Mouse (Mus musculus): ENCODE results near the gene Gtf2f1. TPM values are rescaled to one million over a fixed set of nuclear protein-coding genes. Genes with fewer than 3 reads are reported as not detected.

Gene Gtf2f1
- polyA plus RNA-seq, 1 experiment from 2014 or later, result 76.8 TPM

DNA sequence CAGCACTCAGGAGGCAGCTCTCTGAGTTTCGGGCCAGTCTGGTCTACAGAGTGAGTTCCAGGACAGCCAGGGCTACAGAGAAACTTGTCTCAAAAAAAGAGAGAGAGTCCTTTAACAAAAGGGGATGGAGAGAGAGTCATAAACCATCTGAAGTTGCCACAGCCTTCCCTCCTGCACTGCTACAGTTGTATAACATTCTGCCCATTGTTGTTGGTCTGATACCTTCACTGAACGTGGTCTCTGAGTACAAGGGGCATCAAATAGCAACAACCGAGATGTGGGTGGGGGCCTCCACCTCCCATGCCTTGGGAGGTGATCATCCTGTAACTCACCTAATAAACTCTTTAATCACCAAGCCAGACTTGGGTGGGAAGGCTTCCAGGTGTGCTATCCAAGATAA is 25.4 kb downstream of the Gtf2f1 start:
- no peak for ATAC-seq (replicated peaks)
- Histone ChIP-seq H3K27ac (no peak overlapping the region), H3K4me1 (0 out of 2 replicates have a peak, but pooled peaks cover 4% of the 10 kb centered on the region), H3K4me3 (no peak overlapping the region), H3K9me3 (no peaks in the 10 kb centered on the region), H3K27me3 (replicated peaks) (no peaks in the 10 kb centered on the region), H3K4me2 (no peak overlapping the region), H3K9ac (no peak overlapping the region), H3K36me3 (replicated peaks) (no peaks in the 10 kb centered on the region)
- WGBS, result 81% methylated on average over 3 of the region's 3 CpGs

DNA sequence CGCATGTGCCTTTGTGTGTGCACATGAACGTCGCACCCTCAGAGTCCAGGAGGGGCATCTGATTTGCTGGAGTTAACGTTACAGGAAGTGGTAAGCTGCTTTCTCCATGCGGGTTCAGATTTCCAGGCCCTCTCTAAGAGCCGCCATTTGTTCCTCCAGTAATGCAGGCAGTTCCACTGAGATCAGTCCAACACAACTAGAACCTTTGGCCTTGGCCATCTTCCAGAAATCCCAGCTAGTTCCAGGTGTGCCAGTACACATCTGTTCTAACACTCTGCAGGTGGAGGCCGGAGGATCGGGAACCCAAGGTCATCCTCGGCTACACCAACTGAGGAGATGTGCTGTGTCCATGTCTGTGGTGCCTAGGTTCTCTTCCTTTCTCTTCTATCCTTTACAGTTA is 26.2 kb downstream of the Gtf2f1 start:
- H3K9me3 ChIP-seq, result no peaks in the 10 kb centered on the region
- no peak overlapping the region for H3K27ac ChIP-seq
- no peak for ATAC-seq (replicated peaks)
- no peaks in the 10 kb centered on the region for H3K36me3 ChIP-seq (replicated peaks)
- 0 out of 2 replicates have a peak, but pooled peaks cover 4% of the 10 kb centered on the region for H3K4me1 ChIP-seq
- H3K4me3 ChIP-seq, result no peak overlapping the region
- no peak overlapping the region for H3K4me2 ChIP-seq
- WGBS, result 84% methylated on average over 9 of the region's 9 CpGs
- H3K9ac ChIP-seq, result no peak overlapping the region
- H3K27me3 ChIP-seq (replicated peaks), result no peaks in the 10 kb centered on the region

DNA sequence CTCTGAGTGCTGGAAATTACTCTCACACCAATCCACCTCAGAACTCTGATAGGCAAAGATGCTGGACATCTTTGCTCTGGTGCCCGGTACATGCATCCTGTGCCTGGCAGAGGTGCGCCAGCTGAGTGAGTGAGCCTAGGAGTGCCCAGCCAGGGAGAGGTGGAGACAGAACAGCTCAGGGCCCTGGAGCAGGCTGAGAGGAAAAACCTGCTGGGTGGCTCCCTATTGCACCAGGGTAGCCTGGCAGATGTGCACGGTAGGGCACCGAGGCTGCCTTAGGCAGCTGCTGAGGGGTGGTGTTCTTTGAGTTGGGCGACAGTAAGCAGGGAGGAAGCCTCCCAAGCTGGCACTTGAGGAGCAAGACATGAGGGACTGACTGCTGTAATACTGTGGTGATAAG is 29.1 kb downstream of the Gtf2f1 start, which contains the start of gene Acer1:
Gene Acer1, minus strand, starts transcription at position 114 of the 400 bp plus-strand sequence.
- H3K36me3 ChIP-seq (replicated peaks), result no peaks in the 10 kb centered on the region
- no peaks in the 10 kb centered on the region for H3K9me3 ChIP-seq
- no peak within 1 kb of the TSS for H3K27ac ChIP-seq
- 80% methylated on average over 5 of the region's 5 CpGs for WGBS
- no peaks in the 10 kb centered on the region for H3K4me1 ChIP-seq
- H3K9ac ChIP-seq, result no peak within 1 kb of the TSS
- no peak for ATAC-seq (replicated peaks)
- no peak within 1 kb of the TSS for H3K4me3 ChIP-seq
- H3K4me2 ChIP-seq, result no peak within 1 kb of the TSS
- H3K27me3 ChIP-seq (replicated peaks), result no peaks in the 10 kb centered on the region

DNA sequence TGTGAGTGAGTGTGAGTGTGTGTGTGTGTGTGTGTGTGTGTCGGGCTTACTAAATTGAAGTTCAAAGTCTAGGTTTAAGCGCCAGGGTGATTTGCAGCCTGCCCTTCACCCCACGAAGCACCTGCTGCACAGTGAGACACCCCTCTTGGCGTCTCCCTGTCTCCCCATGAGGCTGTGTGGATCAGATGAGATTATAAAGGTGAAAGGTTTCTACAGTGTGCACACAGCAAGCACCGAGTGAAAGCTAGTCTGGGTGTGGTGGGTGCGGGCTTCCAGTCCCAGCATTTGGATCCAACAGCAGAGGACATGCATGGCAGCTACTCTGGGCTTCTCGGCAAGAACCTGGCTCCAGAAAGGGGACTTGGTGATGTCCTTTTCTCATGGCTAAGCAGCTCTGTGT is 30.0 kb downstream of the Gtf2f1 start:
- no peaks in the 10 kb centered on the region for H3K36me3 ChIP-seq (replicated peaks)
- no peak overlapping the region for H3K4me2 ChIP-seq
- H3K4me1 ChIP-seq, result no peaks in the 10 kb centered on the region
- no peaks in the 10 kb centered on the region for H3K27me3 ChIP-seq (replicated peaks)
- no peak for ATAC-seq (replicated peaks)
- H3K9me3 ChIP-seq, result no peaks in the 10 kb centered on the region
- H3K4me3 ChIP-seq, result no peak overlapping the region
- H3K27ac ChIP-seq, result no peak overlapping the region
- WGBS, result 77% methylated on average over 7 of the region's 7 CpGs
- H3K9ac ChIP-seq, result no peak overlapping the region

DNA sequence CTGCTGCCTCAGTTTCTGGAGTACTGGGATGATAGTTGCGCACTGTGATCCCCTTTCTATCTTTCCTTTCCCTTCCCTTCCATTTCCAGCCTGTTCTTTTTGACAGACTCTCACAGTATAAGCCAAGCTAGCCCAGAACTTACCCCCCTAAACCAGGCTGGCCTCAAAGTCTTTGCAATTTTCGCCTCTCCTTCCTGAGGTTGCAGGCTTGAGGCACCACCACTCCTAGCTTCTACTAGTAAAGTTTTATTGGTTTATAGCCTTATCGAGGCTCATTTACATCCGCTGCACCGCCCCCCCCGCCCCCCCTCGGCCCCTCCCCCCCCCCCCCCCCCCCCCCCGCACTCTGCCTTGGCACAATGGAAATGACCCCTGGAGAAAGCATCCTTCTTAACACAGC is 31.6 kb downstream of the Gtf2f1 start:
- H3K4me3 ChIP-seq, result no peak overlapping the region
- H3K9me3 ChIP-seq, result no peaks in the 10 kb centered on the region
- 53% methylated on average over 6 of the region's 8 CpGs for WGBS
- H3K36me3 ChIP-seq (replicated peaks), result no peaks in the 10 kb centered on the region
- H3K27ac ChIP-seq, result no peak overlapping the region
- H3K4me1 ChIP-seq, result no peaks in the 10 kb centered on the region
- H3K27me3 ChIP-seq (replicated peaks), result no peaks in the 10 kb centered on the region
- ATAC-seq (replicated peaks), result no peak
- no peak overlapping the region for H3K9ac ChIP-seq
- H3K4me2 ChIP-seq, result no peak overlapping the region

DNA sequence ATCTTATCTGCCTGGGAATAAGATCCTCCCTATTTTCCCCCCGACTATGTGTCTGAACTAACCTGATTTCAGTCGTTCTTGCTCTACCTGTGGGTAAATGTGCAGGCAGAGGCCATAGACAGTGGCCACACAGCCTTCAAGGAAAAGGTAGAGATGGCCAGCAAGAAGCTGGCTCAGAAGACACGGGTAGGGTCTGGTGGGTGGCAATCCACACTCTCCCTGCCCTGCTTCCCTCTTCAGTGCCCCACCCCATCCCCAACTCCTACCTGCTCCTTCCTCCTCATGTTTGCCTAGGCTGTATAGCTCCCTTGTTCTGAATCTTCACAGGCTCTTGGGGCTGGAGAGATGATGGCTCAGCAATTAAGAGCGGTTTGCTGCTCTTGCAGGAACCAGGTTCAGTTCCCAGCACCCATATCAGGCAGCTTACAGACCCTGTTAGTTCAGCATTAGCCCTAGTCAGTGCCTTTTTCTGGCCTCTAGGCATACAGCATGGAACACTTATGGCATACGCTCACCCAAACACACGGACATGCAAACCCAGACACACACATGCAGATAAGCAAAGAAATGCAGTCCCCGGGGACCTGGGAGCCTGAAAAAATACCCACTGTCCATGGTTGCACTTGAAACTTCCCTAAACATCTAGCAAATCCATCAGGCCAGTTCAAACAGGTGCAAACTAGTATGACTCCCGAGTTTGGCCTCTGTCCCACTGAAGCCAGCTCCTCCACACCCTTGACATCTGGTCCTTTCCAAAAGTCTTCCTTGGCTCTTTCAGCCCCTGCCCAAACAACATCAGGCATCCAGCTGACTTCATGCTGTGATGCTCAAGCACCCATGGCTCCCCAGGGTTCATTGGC is 34.3 kb downstream of the Gtf2f1 start:
- no peak for ATAC-seq (replicated peaks)

DNA sequence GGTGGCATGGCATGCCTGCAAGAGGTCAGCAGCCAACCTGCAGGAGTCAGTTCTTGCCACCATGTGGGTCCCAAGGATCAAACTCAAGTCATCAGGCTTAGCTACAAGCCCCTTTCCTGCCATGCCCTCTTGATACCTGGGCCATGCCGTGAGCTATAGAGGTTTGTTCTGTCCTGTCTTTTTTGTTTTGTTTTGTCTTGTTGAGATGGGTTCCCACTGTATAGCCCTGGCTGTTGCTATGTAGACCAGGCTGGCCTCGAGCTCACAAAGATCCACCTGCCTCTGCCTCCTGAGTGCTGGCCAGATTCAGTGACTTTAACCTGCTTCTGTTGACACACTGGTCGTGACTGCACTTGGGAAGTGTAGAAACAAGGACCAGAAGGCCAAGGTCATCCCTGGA is 35.7 kb downstream of the Gtf2f1 start:
- Histone ChIP-seq H3K4me2 (no peak overlapping the region), H3K36me3 (replicated peaks) (no peaks in the 10 kb centered on the region), H3K4me3 (no peak overlapping the region), H3K9ac (no peak overlapping the region), H3K27me3 (replicated peaks) (no peaks in the 10 kb centered on the region), H3K9me3 (no peaks in the 10 kb centered on the region), H3K4me1 (no peaks in the 10 kb centered on the region), H3K27ac (no peak overlapping the region)
- ATAC-seq (replicated peaks), result no peak
- 76% methylated on average over 3 of the region's 3 CpGs for WGBS

More for the DNA sequence above, 34.3 kb downstream of the Gtf2f1 start:
- Histone ChIP-seq H3K27ac (no peak overlapping the region), H3K4me1 (no peaks in the 10 kb centered on the region), H3K4me3 (no peak overlapping the region), H3K36me3 (replicated peaks) (no peaks in the 10 kb centered on the region), H3K9me3 (no peaks in the 10 kb centered on the region), H3K27me3 (replicated peaks) (no peaks in the 10 kb centered on the region), H3K4me2 (no peak overlapping the region), H3K9ac (no peak overlapping the region)
- WGBS, result 83% methylated on average over 8 of the region's 8 CpGs

DNA sequence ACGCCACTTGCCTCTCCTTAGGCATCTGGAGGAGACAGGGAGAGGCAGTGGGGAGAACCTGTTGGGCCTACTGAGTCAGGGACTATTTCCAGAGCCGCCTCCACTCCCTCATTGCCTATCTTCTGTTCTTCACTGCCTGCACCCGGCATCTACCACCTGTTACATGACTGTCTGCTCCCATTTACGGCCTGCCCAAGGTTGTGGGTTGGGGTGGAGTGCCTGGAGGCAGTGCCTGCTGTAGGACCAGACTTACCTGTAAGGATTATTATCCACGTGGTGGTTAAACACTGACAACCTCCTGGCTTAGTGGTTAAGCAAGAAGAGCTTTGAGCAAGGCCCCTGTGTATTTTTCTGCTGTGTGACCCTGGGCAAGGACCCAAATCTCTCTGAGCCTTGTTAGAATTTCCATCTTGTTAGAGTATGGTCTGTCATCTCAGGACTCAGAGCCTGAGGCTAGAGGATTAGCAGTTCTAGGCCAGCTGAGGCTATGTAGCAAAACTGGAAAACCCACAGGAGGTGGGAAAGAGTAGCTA is 36.3 kb downstream of the Gtf2f1 start:
- WGBS, result 83% methylated on average over 5 of the region's 5 CpGs
- no peak overlapping the region for H3K4me3 ChIP-seq
- H3K4me1 ChIP-seq, result no peaks in the 10 kb centered on the region
- ATAC-seq (replicated peaks), result no peak
- no peak overlapping the region for H3K27ac ChIP-seq
- no peak overlapping the region for H3K4me2 ChIP-seq
- no peaks in the 10 kb centered on the region for H3K36me3 ChIP-seq (replicated peaks)
- no peaks in the 10 kb centered on the region for H3K27me3 ChIP-seq (replicated peaks)
- no peak overlapping the region for H3K9ac ChIP-seq
- no peaks in the 10 kb centered on the region for H3K9me3 ChIP-seq

DNA sequence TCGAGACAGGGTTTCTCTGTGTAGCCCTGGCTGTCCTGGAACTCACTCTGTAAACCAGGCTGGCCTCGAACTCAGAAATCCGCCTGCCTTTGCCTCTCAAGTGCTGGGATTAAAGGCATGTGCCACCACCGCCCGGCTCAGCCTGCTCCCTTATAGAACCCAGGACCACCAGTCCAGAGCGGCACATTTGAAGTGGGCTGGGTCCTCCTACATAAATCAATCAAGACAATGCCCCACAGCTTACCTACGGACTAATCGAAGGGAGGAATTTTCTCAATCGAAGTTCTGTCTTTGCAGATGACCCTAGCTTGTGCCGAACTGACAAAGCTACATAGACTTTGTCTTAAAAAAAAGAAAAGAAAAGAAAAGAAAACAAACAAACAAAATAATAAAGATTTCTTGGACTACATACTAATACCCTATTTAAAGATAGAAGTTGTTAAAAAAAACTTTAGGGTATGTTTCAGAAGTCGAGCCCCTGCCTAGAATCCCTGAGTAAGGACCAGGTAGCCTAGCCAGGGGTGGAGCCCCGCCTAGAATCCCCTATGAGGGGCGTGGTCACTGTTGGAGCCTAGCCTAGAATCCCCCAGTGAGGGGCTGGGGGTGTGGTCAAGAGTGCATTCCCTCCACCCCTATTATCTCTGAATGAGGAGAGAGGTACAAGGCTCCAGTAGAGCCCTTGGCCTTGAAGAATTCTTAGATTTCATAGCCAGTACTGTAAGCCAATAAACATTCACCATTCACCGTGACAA is 37.0 kb downstream of the Gtf2f1 start:
- Histone ChIP-seq H3K4me2 (no peak overlapping the region), H3K4me3 (no peak overlapping the region), H3K27me3 (replicated peaks) (no peaks in the 10 kb centered on the region), H3K36me3 (replicated peaks) (no peaks in the 10 kb centered on the region), H3K4me1 (no peaks in the 10 kb centered on the region), H3K9ac (no peak overlapping the region), H3K9me3 (no peaks in the 10 kb centered on the region), H3K27ac (no peak overlapping the region)
- 70% methylated on average over 14 of the region's 14 CpGs for WGBS
- ATAC-seq (replicated peaks), result no peak

DNA sequence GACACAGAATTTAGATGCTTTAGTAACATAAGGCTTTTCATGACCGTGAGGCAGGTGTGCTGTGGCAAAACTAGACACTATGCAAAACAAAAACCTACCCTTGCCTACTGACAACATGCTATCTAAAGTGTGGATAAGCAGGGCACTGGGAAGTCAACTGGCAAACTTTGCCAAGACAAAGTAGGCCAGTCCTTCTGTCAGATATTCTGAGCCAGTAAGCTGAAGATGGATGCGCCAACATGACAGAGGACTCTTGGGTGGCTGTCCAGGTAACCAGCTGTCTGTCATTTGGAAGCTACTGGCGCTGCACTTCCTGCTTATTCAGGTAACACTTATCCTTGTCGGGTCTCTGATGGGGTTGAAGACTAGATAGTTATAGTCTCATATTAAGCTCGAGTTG is 41.0 kb downstream of the Gtf2f1 start:
- H3K9ac ChIP-seq, result no peak overlapping the region
- ATAC-seq (replicated peaks), result no peak
- WGBS, result 71% methylated on average over 5 of the region's 5 CpGs
- H3K36me3 ChIP-seq (replicated peaks), result no peaks in the 10 kb centered on the region
- no peaks in the 10 kb centered on the region for H3K9me3 ChIP-seq
- no peaks in the 10 kb centered on the region for H3K27me3 ChIP-seq (replicated peaks)
- H3K4me2 ChIP-seq, result no peak overlapping the region
- H3K4me3 ChIP-seq, result no peak overlapping the region
- H3K27ac ChIP-seq, result no peak overlapping the region
- no peaks in the 10 kb centered on the region for H3K4me1 ChIP-seq

DNA sequence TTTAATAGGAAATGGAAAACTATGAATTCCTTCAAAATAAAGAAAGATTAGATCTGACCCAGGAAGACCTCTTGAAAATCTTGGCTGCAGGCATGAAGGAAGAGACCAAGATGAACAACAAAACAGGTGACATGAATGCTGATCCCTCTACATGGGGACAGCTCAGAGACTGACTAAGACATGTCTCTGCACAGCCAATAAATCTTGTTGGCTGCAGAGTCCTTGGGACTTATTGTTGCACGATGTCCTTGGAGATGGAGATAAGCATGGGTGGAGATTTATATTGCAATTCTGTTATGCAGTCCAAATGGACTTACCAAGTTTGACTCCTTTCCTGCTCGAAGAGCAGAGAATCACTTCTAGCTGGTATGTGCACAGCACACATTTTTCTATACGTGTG is 41.8 kb downstream of the Gtf2f1 start:
- Histone ChIP-seq H3K27me3 (replicated peaks) (no peaks in the 10 kb centered on the region), H3K4me2 (no peak overlapping the region), H3K36me3 (replicated peaks) (no peaks in the 10 kb centered on the region), H3K9ac (no peak overlapping the region), H3K4me3 (no peak overlapping the region), H3K4me1 (no peaks in the 10 kb centered on the region), H3K9me3 (no peaks in the 10 kb centered on the region), H3K27ac (no peak overlapping the region)
- ATAC-seq (replicated peaks), result no peak
- WGBS, result 71% methylated on average over 3 of the region's 3 CpGs

DNA sequence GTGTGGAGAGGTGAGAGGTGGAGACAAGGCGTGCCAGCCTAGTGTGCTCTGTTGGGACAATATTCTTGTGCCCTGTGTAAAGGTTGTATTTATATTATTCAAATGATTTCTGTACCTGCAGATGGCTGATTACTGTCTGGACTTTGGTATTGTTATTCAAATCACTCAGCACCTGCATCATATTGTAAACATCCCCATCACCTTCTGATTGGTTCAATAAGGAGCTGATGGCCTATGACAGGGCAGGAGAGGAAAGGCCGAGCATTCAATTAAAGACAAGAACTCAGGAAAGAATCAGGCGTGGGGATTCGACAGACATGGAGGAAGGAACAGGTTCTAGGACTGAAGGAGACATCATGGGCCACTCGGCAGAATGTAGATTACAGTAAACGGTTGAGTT is 47.4 kb downstream of the Gtf2f1 start:
- H3K9me3 ChIP-seq, result no peaks in the 10 kb centered on the region
- H3K4me1 ChIP-seq, result no peaks in the 10 kb centered on the region
- no peak overlapping the region for H3K27ac ChIP-seq
- no peak for ATAC-seq (replicated peaks)
- H3K36me3 ChIP-seq (replicated peaks), result no peaks in the 10 kb centered on the region
- no peak overlapping the region for H3K4me2 ChIP-seq
- 81% methylated on average over 6 of the region's 6 CpGs for WGBS
- H3K27me3 ChIP-seq (replicated peaks), result no peaks in the 10 kb centered on the region
- H3K4me3 ChIP-seq, result no peak overlapping the region
- no peak overlapping the region for H3K9ac ChIP-seq
